Mouse (Mus musculus): Measurements from ENCODE around the gene Tcf19. TPM values are rescaled to one million over a fixed set of nuclear protein-coding genes. Genes with fewer than 3 reads are reported as not detected.
A peak's percentile ranks its signal among the peaks of the same experiment; 100 is the strongest.

Tcf19 gene
- polyA plus RNA-seq (2014; fragmentation: Nextera tagmentation; extraction: Ambion mirVana), result 82.9 and 83.2 TPM in 2 replicates

DNA sequence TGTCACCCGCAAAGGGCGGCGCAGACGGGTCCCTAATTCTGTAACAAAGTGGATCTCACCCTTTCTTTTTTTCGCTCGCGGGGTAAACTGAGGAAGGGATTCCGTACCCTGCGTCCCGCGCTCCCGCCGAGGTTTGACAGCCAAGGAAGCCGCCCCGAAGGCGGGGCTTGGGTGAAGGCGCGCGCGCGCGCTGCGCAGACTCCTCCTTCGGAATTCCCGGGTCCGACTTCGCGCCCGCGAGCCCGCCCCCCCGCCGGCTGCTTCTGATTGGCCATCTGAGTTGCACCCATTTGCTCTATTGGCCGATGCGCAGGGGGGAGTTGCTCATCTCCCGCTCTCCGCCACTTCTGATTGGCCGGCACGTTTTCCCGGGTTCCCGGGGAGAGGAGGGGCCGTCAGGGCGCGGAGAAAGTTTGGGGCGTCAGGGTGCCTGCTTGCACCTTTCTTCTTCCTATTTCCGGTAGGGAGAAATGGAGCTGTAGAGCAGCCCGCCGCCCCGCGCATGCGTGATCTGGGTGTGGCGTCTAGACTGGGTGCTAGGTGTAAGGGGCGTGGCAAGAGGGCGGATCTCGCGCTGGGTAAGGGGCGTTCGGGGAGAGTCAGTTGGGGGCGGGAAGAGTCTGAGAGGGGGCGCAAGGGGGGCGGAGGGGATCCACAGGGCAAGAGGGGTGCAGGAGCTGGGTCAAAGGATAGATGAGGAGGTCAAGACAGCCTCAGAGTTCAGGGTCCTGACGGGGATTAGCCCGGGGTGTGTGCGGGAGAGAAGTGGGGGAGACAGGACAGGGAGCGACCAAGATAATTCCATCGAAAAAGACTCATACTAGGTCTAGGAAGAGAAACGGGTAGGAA lies at the start of gene Tcf19, which contains the start of gene Cchcr1:
TSS of gene Tcf19 (minus strand) at position 173 of the 849 bp plus-strand sequence.
TSS of gene Cchcr1 (plus strand) at position 449 of the 849 bp plus-strand sequence.
- under 1% methylated on average over 44 of the region's 67 CpGs for WGBS
- Histone ChIP-seq H3K4me1 (ENCODE audit: control insufficient read depth, insufficient read depth, low read length) (peaks cover 12% of the 10 kb centered on the region; the same call in 1 of the 2 replicates), H3K4me3 (ENCODE audit: low read depth, low read length) (peak within 1 kb of the TSS; percentile 65), H3K36me3 (ENCODE audit: control insufficient read depth, insufficient read depth, low read length) (peaks cover 18% of the 10 kb centered on the region; the same call in 1 of the 2 replicates), H3K27ac (replicated peaks; ENCODE audit: low read depth, low read length) (peak within 1 kb of the TSS; percentile 69), H3K4me2 (ENCODE audit: low read depth, low read length) (peak within 1 kb of the TSS; percentile 83), H3K9me3 (ENCODE audit: control insufficient read depth, low read length) (no peaks in the 10 kb centered on the region), H3K27me3 (replicated peaks; ENCODE audit: control insufficient read depth, insufficient read depth, low read length) (no peaks in the 10 kb centered on the region), H3K9ac (ENCODE audit: low read depth, low read length) (peak within 1 kb of the TSS; percentile 66)
- ATAC-seq (ENCODE audit: low read depth), result peak; percentile 97
- DNase-seq (ENCODE audit: low spot score), result peak; percentile 99

DNA sequence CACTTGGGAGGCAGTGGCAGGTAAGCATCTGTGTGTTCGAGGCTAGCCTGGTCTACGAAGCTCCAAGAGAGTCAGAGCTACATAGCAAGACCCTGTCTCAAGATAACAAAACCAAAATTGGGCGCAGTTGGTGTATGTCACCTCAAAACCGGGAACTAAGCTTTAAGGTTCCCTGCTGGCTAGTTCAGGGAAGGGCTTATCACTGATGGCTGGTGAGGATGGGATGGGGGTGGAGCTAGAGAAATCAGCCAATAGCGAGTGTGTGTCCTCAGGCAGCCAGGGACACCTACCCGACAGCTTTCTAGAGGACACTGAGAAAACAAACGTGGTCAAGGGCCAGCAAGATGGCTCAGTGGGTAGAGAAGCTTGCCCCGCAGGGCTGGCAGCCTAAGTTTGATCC lies 41.6 kb upstream of the Tcf19 start:
- Histone ChIP-seq H3K9ac (ENCODE audit: low read depth, low read length) (no peak overlapping the region), H3K27me3 (replicated peaks; ENCODE audit: control insufficient read depth, insufficient read depth, low read length) (no peaks in the 10 kb centered on the region), H3K9me3 (ENCODE audit: control insufficient read depth, low read length) (no peaks in the 10 kb centered on the region), H3K36me3 (ENCODE audit: control insufficient read depth, insufficient read depth, low read length) (no peaks in the 10 kb centered on the region), H3K4me1 (ENCODE audit: control insufficient read depth, insufficient read depth, low read length) (no peaks in the 10 kb centered on the region), H3K27ac (replicated peaks; ENCODE audit: low read depth, low read length) (no peak overlapping the region), H3K4me2 (ENCODE audit: low read depth, low read length) (no peak overlapping the region), H3K4me3 (ENCODE audit: low read depth, low read length) (no peak overlapping the region)
- ATAC-seq (ENCODE audit: low read depth), result no peak
- WGBS, result 59% methylated on average over 8 of the region's 8 CpGs
- DNase-seq (ENCODE audit: low spot score), result no peak

DNA sequence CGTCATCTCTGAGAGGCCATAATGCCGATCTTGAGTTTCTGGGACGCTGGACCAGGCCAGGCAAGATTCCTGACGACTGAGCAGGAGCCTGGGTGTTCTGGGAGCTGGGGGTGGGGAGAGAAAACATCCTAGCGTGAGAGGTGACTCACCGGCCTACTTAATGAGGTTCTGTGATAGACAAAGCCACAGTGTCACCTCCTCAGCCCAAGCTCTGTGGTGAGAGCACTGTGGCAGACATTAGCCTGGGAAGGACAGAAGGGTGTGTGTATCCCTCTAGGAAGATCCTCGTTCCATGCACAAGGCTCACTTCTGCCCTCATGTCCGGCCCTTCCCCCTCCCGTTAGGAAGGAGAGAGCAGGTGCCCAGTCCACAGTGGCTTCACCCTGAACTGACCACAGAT lies 40.7 kb upstream of the Tcf19 start:
- H3K27ac ChIP-seq (replicated peaks; ENCODE audit: low read depth, low read length), result no peak overlapping the region
- DNase-seq (ENCODE audit: low spot score), result no peak
- H3K4me2 ChIP-seq (ENCODE audit: low read depth, low read length), result no peak overlapping the region
- no peaks in the 10 kb centered on the region for H3K36me3 ChIP-seq (ENCODE audit: control insufficient read depth, insufficient read depth, low read length)
- H3K4me1 ChIP-seq (ENCODE audit: control insufficient read depth, insufficient read depth, low read length), result no peaks in the 10 kb centered on the region
- no peak for ATAC-seq (ENCODE audit: low read depth)
- H3K9ac ChIP-seq (ENCODE audit: low read depth, low read length), result no peak overlapping the region
- WGBS, result 72% methylated on average over 9 of the region's 9 CpGs
- H3K4me3 ChIP-seq (ENCODE audit: low read depth, low read length), result no peak overlapping the region
- H3K9me3 ChIP-seq (ENCODE audit: control insufficient read depth, low read length), result no peaks in the 10 kb centered on the region
- H3K27me3 ChIP-seq (replicated peaks; ENCODE audit: control insufficient read depth, insufficient read depth, low read length), result no peaks in the 10 kb centered on the region

DNA sequence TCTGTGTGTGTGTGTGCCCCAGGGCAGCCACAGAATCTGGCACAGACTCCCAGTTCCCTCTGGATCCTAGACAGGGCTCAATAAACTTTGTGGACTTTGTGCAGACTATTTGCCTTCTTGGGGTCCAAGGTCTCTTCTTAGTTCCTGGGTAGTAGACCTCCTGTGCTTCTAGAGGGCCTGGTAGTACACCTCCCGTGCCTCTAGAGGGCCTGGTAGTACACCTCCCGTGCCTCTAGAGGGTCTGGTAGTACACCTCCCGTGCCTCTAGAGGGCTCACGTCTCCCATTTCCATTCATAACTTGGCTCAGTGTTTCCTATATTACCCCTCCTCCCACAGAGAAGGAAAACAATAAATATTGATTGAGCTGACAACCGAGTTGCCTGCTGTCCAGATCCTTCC lies 40.2 kb upstream of the Tcf19 start:
- Histone ChIP-seq H3K27ac (replicated peaks; ENCODE audit: low read depth, low read length) (no peak overlapping the region), H3K27me3 (replicated peaks; ENCODE audit: control insufficient read depth, insufficient read depth, low read length) (no peaks in the 10 kb centered on the region), H3K4me3 (ENCODE audit: low read depth, low read length) (no peak overlapping the region), H3K9ac (ENCODE audit: low read depth, low read length) (no peak overlapping the region), H3K4me2 (ENCODE audit: low read depth, low read length) (no peak overlapping the region), H3K9me3 (ENCODE audit: control insufficient read depth, low read length) (no peaks in the 10 kb centered on the region), H3K4me1 (ENCODE audit: control insufficient read depth, insufficient read depth, low read length) (no peaks in the 10 kb centered on the region), H3K36me3 (ENCODE audit: control insufficient read depth, insufficient read depth, low read length) (no peaks in the 10 kb centered on the region)
- 27% methylated on average over 5 of the region's 5 CpGs for WGBS
- no peak for DNase-seq (ENCODE audit: low spot score)
- ATAC-seq (ENCODE audit: low read depth), result peak; percentile 30; the same call in 1 of the 2 replicates

DNA sequence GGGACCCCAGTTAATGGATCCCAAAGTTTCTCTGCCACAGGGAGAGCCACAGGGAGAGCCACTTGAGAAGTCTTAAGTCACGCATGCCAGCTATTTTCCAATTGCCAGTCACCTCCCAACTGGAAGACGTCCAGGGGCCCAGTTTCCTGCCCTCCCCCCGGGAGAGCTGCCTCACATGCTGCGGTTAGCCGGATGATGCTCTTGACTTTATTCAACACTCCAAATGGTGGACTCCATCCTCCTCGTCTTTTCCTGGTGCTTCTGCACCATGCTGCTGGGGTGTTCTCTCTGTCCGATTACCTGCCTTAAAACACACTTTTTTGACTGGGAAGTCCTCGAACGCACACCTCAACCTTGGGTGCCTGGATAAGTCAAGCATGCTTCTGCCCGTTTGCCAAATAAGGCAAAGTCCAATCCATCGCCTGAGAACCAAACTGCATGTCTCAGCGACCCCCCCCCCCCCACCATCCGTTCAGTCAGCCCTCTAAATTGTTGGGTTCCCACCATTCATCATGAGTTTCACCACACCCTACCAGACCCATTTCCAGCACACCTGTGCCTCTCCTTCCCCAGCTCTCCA lies 39.7 kb upstream of the Tcf19 start:
- WGBS, result 78% methylated on average over 13 of the region's 13 CpGs
- Histone ChIP-seq H3K4me3 (ENCODE audit: low read depth, low read length) (no peak overlapping the region), H3K27me3 (replicated peaks; ENCODE audit: control insufficient read depth, insufficient read depth, low read length) (no peaks in the 10 kb centered on the region), H3K27ac (replicated peaks; ENCODE audit: low read depth, low read length) (no peak overlapping the region), H3K36me3 (ENCODE audit: control insufficient read depth, insufficient read depth, low read length) (no peaks in the 10 kb centered on the region), H3K9me3 (ENCODE audit: control insufficient read depth, low read length) (no peaks in the 10 kb centered on the region), H3K4me1 (ENCODE audit: control insufficient read depth, insufficient read depth, low read length) (no peaks in the 10 kb centered on the region), H3K4me2 (ENCODE audit: low read depth, low read length) (no peak overlapping the region), H3K9ac (ENCODE audit: low read depth, low read length) (no peak overlapping the region)
- no peak for ATAC-seq (ENCODE audit: low read depth)
- no peak for DNase-seq (ENCODE audit: low spot score)

DNA sequence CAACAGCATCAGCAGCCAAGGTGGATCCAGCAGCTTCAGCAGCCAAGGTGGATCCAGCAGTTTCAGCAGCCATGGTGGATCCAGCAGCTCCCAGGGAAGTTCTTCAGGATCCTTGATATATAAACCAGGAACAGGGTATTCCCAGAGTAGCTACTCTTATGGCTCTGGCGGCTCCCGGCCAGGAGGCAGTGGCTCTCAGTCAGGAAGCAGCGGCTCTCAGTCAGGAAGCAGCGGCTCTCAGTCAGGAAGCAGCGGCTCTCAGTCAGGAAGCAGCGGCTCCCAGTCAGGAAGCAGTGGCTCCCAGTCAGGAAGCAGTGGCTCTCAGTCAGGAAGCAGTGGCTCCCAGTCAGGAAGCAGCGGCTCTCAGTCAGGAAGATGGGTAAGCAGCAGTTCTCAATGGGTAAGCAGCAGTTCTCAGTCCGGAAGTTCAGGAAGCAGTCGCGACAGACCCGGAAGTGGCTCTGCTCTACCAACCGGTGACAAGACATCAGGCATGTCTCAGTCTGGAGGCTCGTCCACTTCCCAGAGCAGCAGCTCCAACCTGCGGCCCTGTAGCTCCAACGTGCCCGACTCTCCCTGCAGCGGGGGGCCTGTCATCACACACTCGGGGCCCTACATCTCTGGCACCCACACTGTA lies 38.3 kb upstream of the Tcf19 start:
- H3K9ac ChIP-seq (ENCODE audit: low read depth, low read length), result no peak overlapping the region
- no peaks in the 10 kb centered on the region for H3K9me3 ChIP-seq (ENCODE audit: control insufficient read depth, low read length)
- WGBS, result 87% methylated on average over 15 of the region's 18 CpGs
- H3K27ac ChIP-seq (replicated peaks; ENCODE audit: low read depth, low read length), result no peak overlapping the region
- H3K4me3 ChIP-seq (ENCODE audit: low read depth, low read length), result no peak overlapping the region
- H3K4me2 ChIP-seq (ENCODE audit: low read depth, low read length), result no peak overlapping the region
- H3K36me3 ChIP-seq (ENCODE audit: control insufficient read depth, insufficient read depth, low read length), result no peaks in the 10 kb centered on the region
- peaks cover 5% of the 10 kb centered on the region; the same call in 1 of the 2 replicates for H3K4me1 ChIP-seq (ENCODE audit: control insufficient read depth, insufficient read depth, low read length)
- DNase-seq (ENCODE audit: low spot score) (no peak), ATAC-seq (ENCODE audit: low read depth) (no peak)
- no peaks in the 10 kb centered on the region for H3K27me3 ChIP-seq (replicated peaks; ENCODE audit: control insufficient read depth, insufficient read depth, low read length)

DNA sequence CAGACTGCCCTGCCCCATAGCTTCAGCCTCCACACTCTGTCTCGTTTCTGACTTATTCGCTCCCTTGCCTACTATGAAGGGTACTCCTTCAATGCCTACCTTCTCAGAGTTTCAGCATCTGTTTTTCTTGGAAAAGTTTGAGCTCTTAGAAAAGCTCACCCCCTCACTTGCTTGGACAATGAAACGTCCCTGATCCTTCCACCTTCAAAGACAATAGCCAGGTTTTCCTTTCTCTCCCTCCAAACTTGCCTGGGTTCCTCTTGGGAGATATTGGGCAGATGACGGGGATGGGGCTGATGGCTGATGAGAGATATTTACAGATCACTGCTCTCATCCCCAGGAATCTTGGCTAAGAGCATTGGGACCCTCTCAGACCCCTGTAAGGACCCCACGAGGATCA lies 37.7 kb upstream of the Tcf19 start:
- 77% methylated on average over 5 of the region's 5 CpGs for WGBS
- H3K27me3 ChIP-seq (replicated peaks; ENCODE audit: control insufficient read depth, insufficient read depth, low read length), result no peaks in the 10 kb centered on the region

DNA sequence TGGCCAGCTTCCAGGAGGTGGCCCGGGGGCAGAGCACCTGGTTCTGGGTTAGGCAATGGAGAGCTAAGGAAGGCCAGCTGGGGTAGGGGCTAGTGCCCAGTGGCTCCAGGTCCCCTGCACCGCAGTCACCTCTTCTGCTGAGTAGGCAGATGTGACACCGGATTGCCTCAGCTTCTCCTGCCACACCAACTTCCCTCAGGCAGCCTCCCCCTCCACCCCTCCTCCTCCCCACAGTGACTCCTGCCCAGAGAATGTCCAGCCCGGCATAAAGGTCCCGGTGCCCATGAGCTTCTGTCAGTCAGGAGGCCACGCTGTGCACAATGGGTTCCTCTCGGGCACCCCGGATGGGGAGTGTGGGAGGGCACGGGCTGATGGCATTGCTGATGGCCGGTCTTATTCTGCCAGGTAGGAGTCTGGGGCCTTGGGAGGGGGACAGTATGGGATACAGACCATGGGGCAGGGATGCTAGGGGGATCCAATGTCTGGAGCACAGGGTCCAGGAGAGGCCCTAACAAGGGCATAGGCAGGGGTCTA lies 35.3 kb upstream of the Tcf19 start, which contains the start of gene Cdsn:
TSS of gene Cdsn (plus strand) at position 248 of the 534 bp plus-strand sequence.
- 77% methylated on average over 9 of the region's 10 CpGs for WGBS

More for the DNA sequence above, 37.7 kb upstream of the Tcf19 start:
- Histone ChIP-seq H3K4me2 (ENCODE audit: low read depth, low read length) (no peak overlapping the region), H3K27ac (replicated peaks; ENCODE audit: low read depth, low read length) (no peak overlapping the region), H3K4me3 (ENCODE audit: low read depth, low read length) (no peak overlapping the region), H3K9ac (ENCODE audit: low read depth, low read length) (no peak overlapping the region), H3K36me3 (ENCODE audit: control insufficient read depth, insufficient read depth, low read length) (no peaks in the 10 kb centered on the region), H3K9me3 (ENCODE audit: control insufficient read depth, low read length) (no peaks in the 10 kb centered on the region), H3K4me1 (ENCODE audit: control insufficient read depth, insufficient read depth, low read length) (peaks cover 9% of the 10 kb centered on the region; the same call in 1 of the 2 replicates)
- DNase-seq (ENCODE audit: low spot score), result no peak
- no peak for ATAC-seq (ENCODE audit: low read depth)

More for the DNA sequence above, 35.3 kb upstream of the Tcf19 start, which contains the start of gene Cdsn:
- Histone ChIP-seq H3K4me1 (ENCODE audit: control insufficient read depth, insufficient read depth, low read length) (peaks cover 17% of the 10 kb centered on the region; the same call in 1 of the 2 replicates), H3K4me2 (ENCODE audit: low read depth, low read length) (no peak within 1 kb of the TSS), H3K9me3 (ENCODE audit: control insufficient read depth, low read length) (no peaks in the 10 kb centered on the region), H3K4me3 (ENCODE audit: low read depth, low read length) (no peak within 1 kb of the TSS), H3K36me3 (ENCODE audit: control insufficient read depth, insufficient read depth, low read length) (no peaks in the 10 kb centered on the region), H3K27ac (replicated peaks; ENCODE audit: low read depth, low read length) (no peak within 1 kb of the TSS), H3K27me3 (replicated peaks; ENCODE audit: control insufficient read depth, insufficient read depth, low read length) (no peaks in the 10 kb centered on the region), H3K9ac (ENCODE audit: low read depth, low read length) (no peak within 1 kb of the TSS)
- DNase-seq (ENCODE audit: low spot score) (no peak), ATAC-seq (ENCODE audit: low read depth) (no peak)

Measured in embryonic facial prominence, embryonic 14.5 days (tissue).